Mouse (Mus musculus): ENCODE measurements around the gene Pgk1. TPM values are rescaled to one million over a fixed set of nuclear protein-coding genes. Genes with fewer than 3 reads are reported as not detected.
"Not testable (repeated sequence)": the region's sequence is repeated elsewhere in the genome, so short reads cannot be mapped to it uniquely, and the experiment has no call there.

The Pgk1 gene
- polyA plus RNA-seq, 1 experiment from 2014 or later: 397 TPM

- WGBS: 76% methylated on average over 1 of the region's 1 CpGs
- Histone ChIP-seq H3K36me3 (ENCODE audit: insufficient read depth, low read length) (no peaks in the 10 kb centered on the region), H3K27me3 (ENCODE audit: insufficient read depth, low read length) (peaks cover 2% of the 10 kb centered on the region; the same call in 1 of the 2 replicates)
These were observed 21.8 kb upstream of the Pgk1 start for GRCm38 (mm10) chrX:106165089-106165488.

GRCm38 (mm10) chrX:106171106-106171852 is 15.6 kb upstream of the Pgk1 start:
- ATAC-seq (ENCODE audit: low FRiP score, low TSS enrichment): peak; percentile 76
- peak overlapping the region; percentile 38 for H3K4me3 ChIP-seq (ENCODE audit: low read length)
- H3K9ac ChIP-seq (replicated peaks; ENCODE audit: low read length): peak overlapping the region; percentile 48
- no peak overlapping the region for H3K27ac ChIP-seq (ENCODE audit: low read length)
- H3K9me3 ChIP-seq (ENCODE audit: low read length): peaks cover 3% of the 10 kb centered on the region; the same call in 1 of the 2 replicates
- H3K27me3 ChIP-seq (ENCODE audit: insufficient read depth, low read length): peaks cover 2% of the 10 kb centered on the region; the same call in 1 of the 2 replicates
- peak overlapping the region; percentile 54 for H3K4me2 ChIP-seq (replicated peaks; ENCODE audit: low read depth, low read length)
- no peaks in the 10 kb centered on the region for H3K4me1 ChIP-seq (ENCODE audit: insufficient read depth, low read length)
- no peaks in the 10 kb centered on the region for H3K36me3 ChIP-seq (ENCODE audit: insufficient read depth, low read length)
- 31% methylated on average over 18 of the region's 18 CpGs for WGBS

More at GRCm38 (mm10) chrX:106165089-106165488, 21.8 kb upstream of the Pgk1 start:
- ATAC-seq (ENCODE audit: low FRiP score, low TSS enrichment): no peak
- H3K4me2 ChIP-seq (replicated peaks; ENCODE audit: low read depth, low read length): no peak overlapping the region
- no peaks in the 10 kb centered on the region for H3K9me3 ChIP-seq (ENCODE audit: low read length)
- no peak overlapping the region for H3K9ac ChIP-seq (replicated peaks; ENCODE audit: low read length)
- H3K4me1 ChIP-seq (ENCODE audit: insufficient read depth, low read length): no peaks in the 10 kb centered on the region
- H3K27ac ChIP-seq (ENCODE audit: low read length): no peak overlapping the region
- H3K4me3 ChIP-seq (ENCODE audit: low read length): no peak overlapping the region

GRCm38 (mm10) chrX:106171853-106172154 is 15.1 kb upstream of the Pgk1 start:
- ATAC-seq (ENCODE audit: low FRiP score, low TSS enrichment): peak; percentile 65; the same call in 1 of the 2 replicates
- H3K36me3 ChIP-seq (ENCODE audit: insufficient read depth, low read length): no peaks in the 10 kb centered on the region
- peak overlapping the region; percentile 38 for H3K4me3 ChIP-seq (ENCODE audit: low read length)
- no peak overlapping the region for H3K27ac ChIP-seq (ENCODE audit: low read length)
- H3K9ac ChIP-seq (replicated peaks; ENCODE audit: low read length): peak overlapping the region; percentile 48
- WGBS: 59% methylated on average over 6 of the region's 6 CpGs
- peaks cover 2% of the 10 kb centered on the region; the same call in 1 of the 2 replicates for H3K27me3 ChIP-seq (ENCODE audit: insufficient read depth, low read length)
- peak overlapping the region; percentile 54 for H3K4me2 ChIP-seq (replicated peaks; ENCODE audit: low read depth, low read length)
- H3K4me1 ChIP-seq (ENCODE audit: insufficient read depth, low read length): no peaks in the 10 kb centered on the region
- peaks cover 3% of the 10 kb centered on the region; the same call in 1 of the 2 replicates for H3K9me3 ChIP-seq (ENCODE audit: low read length)

- H3K4me3 ChIP-seq (ENCODE audit: low read length): no peak overlapping the region
- no peak overlapping the region for H3K27ac ChIP-seq (ENCODE audit: low read length)
- peaks cover 3% of the 10 kb centered on the region; the same call in 1 of the 2 replicates for H3K9me3 ChIP-seq (ENCODE audit: low read length)
- no peaks in the 10 kb centered on the region for H3K4me1 ChIP-seq (ENCODE audit: insufficient read depth, low read length)
- WGBS: 68% methylated on average over 9 of the region's 9 CpGs
- H3K4me2 ChIP-seq (replicated peaks; ENCODE audit: low read depth, low read length): no peak overlapping the region
- no peak overlapping the region for H3K9ac ChIP-seq (replicated peaks; ENCODE audit: low read length)
- no peaks in the 10 kb centered on the region for H3K36me3 ChIP-seq (ENCODE audit: insufficient read depth, low read length)
- H3K27me3 ChIP-seq (ENCODE audit: insufficient read depth, low read length): no peaks in the 10 kb centered on the region; the same call in 1 of the 2 replicates
- no peak; the same call in 1 of the 2 replicates for ATAC-seq (ENCODE audit: low FRiP score, low TSS enrichment)
These were observed 10.6 kb upstream of the Pgk1 start for GRCm38 (mm10) chrX:106176331-106176730.

GRCm38 (mm10) chrX:106184279-106184678 is 2.6 kb upstream of the Pgk1 start:
- H3K9me3 ChIP-seq (ENCODE audit: low read length): no peaks in the 10 kb centered on the region
- H3K9ac ChIP-seq (replicated peaks; ENCODE audit: low read length): no peak overlapping the region
- H3K27ac ChIP-seq (ENCODE audit: low read length): no peak overlapping the region
- 51% methylated on average over 4 of the region's 4 CpGs for WGBS
- ATAC-seq (ENCODE audit: low FRiP score, low TSS enrichment): no peak
- H3K27me3 ChIP-seq (ENCODE audit: insufficient read depth, low read length): no peaks in the 10 kb centered on the region; the same call in 1 of the 2 replicates
- H3K4me3 ChIP-seq (ENCODE audit: low read length): no peak overlapping the region
- no peaks in the 10 kb centered on the region for H3K36me3 ChIP-seq (ENCODE audit: insufficient read depth, low read length)
- H3K4me1 ChIP-seq (ENCODE audit: insufficient read depth, low read length): peaks cover 12% of the 10 kb centered on the region; the same call in 1 of the 2 replicates
- H3K4me2 ChIP-seq (replicated peaks; ENCODE audit: low read depth, low read length): no peak overlapping the region

GRCm38 (mm10) chrX:106185706-106186105 is 1.2 kb upstream of the Pgk1 start:
- Histone ChIP-seq H3K4me2 (replicated peaks; ENCODE audit: low read depth, low read length) (peak overlapping the region; percentile 43; the same call in 1 of the 2 replicates), H3K4me3 (ENCODE audit: low read length) (no peak overlapping the region), H3K27me3 (ENCODE audit: insufficient read depth, low read length) (no peaks in the 10 kb centered on the region; the same call in 1 of the 2 replicates), H3K4me1 (ENCODE audit: insufficient read depth, low read length) (peaks cover 15% of the 10 kb centered on the region; the same call in 1 of the 2 replicates), H3K9ac (replicated peaks; ENCODE audit: low read length) (peak overlapping the region; percentile 44; the same call in 1 of the 2 replicates), H3K36me3 (ENCODE audit: insufficient read depth, low read length) (no peaks in the 10 kb centered on the region), H3K27ac (ENCODE audit: low read length) (peak overlapping the region; percentile 93), H3K9me3 (ENCODE audit: low read length) (no peaks in the 10 kb centered on the region)
- 0 out of 2 replicates have a peak, but pooled peaks have one; percentile 21 for ATAC-seq (ENCODE audit: low FRiP score, low TSS enrichment)
- 28% methylated on average over 5 of the region's 5 CpGs for WGBS

- ATAC-seq (ENCODE audit: low FRiP score, low TSS enrichment): no peak
- peak overlapping the region; percentile 61 for H3K4me2 ChIP-seq (replicated peaks; ENCODE audit: low read depth, low read length)
- peaks cover 15% of the 10 kb centered on the region; the same call in 1 of the 2 replicates for H3K4me1 ChIP-seq (ENCODE audit: insufficient read depth, low read length)
- no peaks in the 10 kb centered on the region; the same call in 1 of the 2 replicates for H3K27me3 ChIP-seq (ENCODE audit: insufficient read depth, low read length)
- no peaks in the 10 kb centered on the region for H3K9me3 ChIP-seq (ENCODE audit: low read length)
- no peaks in the 10 kb centered on the region for H3K36me3 ChIP-seq (ENCODE audit: insufficient read depth, low read length)
- H3K27ac ChIP-seq (ENCODE audit: low read length): peak overlapping the region; percentile 85; the same call in 1 of the 2 replicates
- peak overlapping the region; percentile 72 for H3K9ac ChIP-seq (replicated peaks; ENCODE audit: low read length)
- 25% methylated on average over 12 of the region's 12 CpGs for WGBS
- peak overlapping the region; percentile 62 for H3K4me3 ChIP-seq (ENCODE audit: low read length)
These were observed 837 bp downstream of the Pgk1 start for GRCm38 (mm10) chrX:106187737-106188136.

GRCm38 (mm10) chrX:106189356-106189755 is 2.5 kb downstream of the Pgk1 start:
- peak overlapping the region; percentile 53 for H3K9ac ChIP-seq (replicated peaks; ENCODE audit: low read length)
- 0 out of 2 replicates have a peak, but pooled peaks cover 3% of the 10 kb centered on the region for H3K36me3 ChIP-seq (ENCODE audit: insufficient read depth, low read length)
- ATAC-seq (ENCODE audit: low FRiP score, low TSS enrichment): no peak
- peak overlapping the region; percentile 61 for H3K4me2 ChIP-seq (replicated peaks; ENCODE audit: low read depth, low read length)
- no peak overlapping the region for H3K27ac ChIP-seq (ENCODE audit: low read length)
- 67% methylated on average over 5 of the region's 5 CpGs for WGBS
- H3K4me1 ChIP-seq (ENCODE audit: insufficient read depth, low read length): peaks cover 15% of the 10 kb centered on the region; the same call in 1 of the 2 replicates
- H3K4me3 ChIP-seq (ENCODE audit: low read length): peak overlapping the region; percentile 62
- no peaks in the 10 kb centered on the region; the same call in 1 of the 2 replicates for H3K27me3 ChIP-seq (ENCODE audit: insufficient read depth, low read length)
- H3K9me3 ChIP-seq (ENCODE audit: low read length): no peaks in the 10 kb centered on the region

- H3K4me2 ChIP-seq (replicated peaks; ENCODE audit: low read depth, low read length): peak overlapping the region; percentile 61
These were observed 3.2 kb downstream of the Pgk1 start for GRCm38 (mm10) chrX:106190091-106190490.

GRCm38 (mm10) chrX:106194361-106194760 is 7.5 kb downstream of the Pgk1 start:
- H3K27ac ChIP-seq (ENCODE audit: low read length); H3K4me3 ChIP-seq (ENCODE audit: low read length); H3K4me2 ChIP-seq (replicated peaks; ENCODE audit: low read depth, low read length); H3K9ac ChIP-seq (replicated peaks; ENCODE audit: low read length); H3K9me3 ChIP-seq (ENCODE audit: low read length); ATAC-seq (ENCODE audit: low FRiP score, low TSS enrichment); H3K27me3 ChIP-seq (ENCODE audit: insufficient read depth, low read length); H3K4me1 ChIP-seq (ENCODE audit: insufficient read depth, low read length): not testable (repeated sequence)
- peaks cover 16% of the 10 kb centered on the region for H3K36me3 ChIP-seq (ENCODE audit: insufficient read depth, low read length)
- 90% methylated on average over 6 of the region's 6 CpGs for WGBS

More at GRCm38 (mm10) chrX:106190091-106190490, 3.2 kb downstream of the Pgk1 start:
- ATAC-seq (ENCODE audit: low FRiP score, low TSS enrichment): no peak
- Histone ChIP-seq H3K27me3 (ENCODE audit: insufficient read depth, low read length) (no peaks in the 10 kb centered on the region; the same call in 1 of the 2 replicates), H3K9ac (replicated peaks; ENCODE audit: low read length) (no peak overlapping the region), H3K4me3 (ENCODE audit: low read length) (peak overlapping the region; percentile 62), H3K4me1 (ENCODE audit: insufficient read depth, low read length) (peaks cover 15% of the 10 kb centered on the region; the same call in 1 of the 2 replicates), H3K27ac (ENCODE audit: low read length) (no peak overlapping the region), H3K9me3 (ENCODE audit: low read length) (no peaks in the 10 kb centered on the region), H3K36me3 (ENCODE audit: insufficient read depth, low read length) (peaks cover 5% of the 10 kb centered on the region; the same call in 1 of the 2 replicates)
- WGBS: 43% methylated on average over 4 of the region's 4 CpGs
